Mouse (Mus musculus) brain, adult 10 weeks (tissue): ENCODE measurements around the gene Cwh43. TPM values are rescaled to one million over a fixed set of nuclear protein-coding genes. Genes with fewer than 3 reads are reported as not detected.

Source experiments
- polyA plus RNA-seq: library from polyadenylated mRNA; stranded (reverse); fragments of 350-450 nt; fragmentation: Illumina TruSeq; extraction: RNeasy Lipid Tissue Mini Kit (QIAGEN cat#74804); gene quantifications from one replicate; pipeline ENCODE4 v1.2.3, GENCODE M21; 2015; ENCODE audit warnings: low read depth, low replicate concordance

Gene Cwh43
- polyA plus RNA-seq = 1.7 TPM

GRCm38 (mm10) chr5:73405981-73406722 is at the start of gene Cwh43:
Gene Cwh43 (plus strand): TSS chr5:73406075.

DNA sequence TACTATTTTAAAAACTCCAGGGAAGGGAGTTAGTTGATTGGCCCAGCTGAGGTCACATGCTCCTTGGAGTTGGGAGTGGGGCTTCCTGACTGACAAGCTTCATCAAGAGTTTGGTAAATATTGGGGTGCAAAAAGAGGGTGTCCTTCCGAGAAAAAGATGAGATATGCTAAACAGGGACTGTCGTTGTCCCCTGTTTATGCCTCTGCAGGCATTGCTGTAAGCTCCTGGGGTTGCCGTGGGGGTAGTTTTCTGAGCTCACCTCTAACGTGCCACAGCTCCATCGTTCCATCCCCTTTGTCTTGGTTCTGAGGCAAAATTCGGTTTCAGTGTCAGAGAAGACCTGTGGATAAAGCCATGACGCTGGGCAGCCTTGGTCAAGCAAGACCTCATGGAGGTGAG is 74.8 kb downstream of the Cwh43 start, which contains the start of gene Dcun1d4:
Gene Dcun1d4 (plus strand): TSS at position 301 of the 400 bp plus-strand sequence.

Other genes with a start within 250 kb of the Cwh43 start
- gene Fryl, start 149.5 kb upstream of the Cwh43 start, polyA plus RNA-seq = 31.2 TPM
- 598 TPM for gene Ociad1, start 113.3 kb upstream of the Cwh43 start, polyA plus RNA-seq
- 99.5 TPM for gene Ociad2, start 65.0 kb upstream of the Cwh43 start, polyA plus RNA-seq
- 78.7 TPM for gene Dcun1d4, start 74.9 kb downstream of the Cwh43 start, polyA plus RNA-seq
- gene Lrrc66, start 226.5 kb downstream of the Cwh43 start, polyA plus RNA-seq = not detected
- gene Sgcb, start 241.7 kb downstream of the Cwh43 start, polyA plus RNA-seq = 48.3 TPM
- gene Spata18, start 245.3 kb downstream of the Cwh43 start, polyA plus RNA-seq = 2.2 TPM